Mouse (Mus musculus) liver, embryonic 14.5 days (tissue): ENCODE results near the gene Heatr6. TPM values are rescaled to one million over a fixed set of nuclear protein-coding genes. Genes with fewer than 3 reads are reported as not detected.

Source experiments
- ATAC-seq: fragments of 200-750 bp; cut with Nextera tagmentation; 2 replicates; pipeline ENCODE4 v1.8.0; 2017; ENCODE audit warnings: moderate number of reproducible peaks, mild to moderate bottlenecking, moderate library complexity; ENCODE audit not compliant: insufficient read depth
- DNase-seq, 3 experiments: peaks; one replicate each; pipeline ENCODE4 v3.0.0-alpha.2; 2012 to 2013; ENCODE audit warnings: low read depth in 3 of 3, low spot score in 3 of 3
- H3K27ac ChIP-seq: fragments of 300-500 bp; sonication (generic); 2 replicates; pipeline ENCODE4 v1.5.1; 2014; ENCODE audit warnings: moderate library complexity, mild to moderate bottlenecking, control low read depth, inconsistent platforms
- H3K27me3 ChIP-seq: fragments of 300-500 bp; sonication (generic); 2 replicates; pipeline ENCODE4 v1.6.1; 2014; ENCODE audit warnings: mild to moderate bottlenecking, low read length, moderate library complexity; ENCODE audit not compliant: control insufficient read depth, insufficient read depth
- H3K36me3 ChIP-seq: fragments of 300-500 bp; sonication (generic); replicated peaks from 2 replicates; pipeline ENCODE4 v1.6.1; 2014; ENCODE audit warnings: low read depth; ENCODE audit not compliant: control insufficient read depth, insufficient read depth
- H3K4me1 ChIP-seq, 2 experiments: fragments of 200-500 bp in 1 of 2; fragments of 300-500 bp in 1 of 2; sonication (generic) in 1 of 2; replicated peaks; 2 replicates each; pipeline ENCODE4 v1.6.1; 2012 to 2014; ENCODE audit warnings: antibody characterized with exemption in 1 of 2, inconsistent platforms in 1 of 2, low read length in 1 of 2; ENCODE audit not compliant: control insufficient read depth in 2 of 2, insufficient read depth in 2 of 2
- H3K4me2 ChIP-seq: fragments of 300-500 bp; sonication (generic); 2 replicates; pipeline ENCODE4 v1.6.1; 2014; ENCODE audit warnings: low read depth, mild to moderate bottlenecking, control low read depth, moderate library complexity
- H3K4me3 ChIP-seq, 2 experiments: fragments of 200-500 bp in 1 of 2; fragments of 300-500 bp in 1 of 2; sonication (generic) in 1 of 2; 2 replicates each; pipeline ENCODE4 v1.5.1; 2012 to 2014; ENCODE audit warnings: low read depth in 2 of 2, low read length in 2 of 2, mild to moderate bottlenecking in 2 of 2, control low read depth in 1 of 2, inconsistent platforms in 1 of 2, moderate library complexity in 1 of 2; ENCODE audit not compliant: insufficient read depth in 1 of 2
- H3K9ac ChIP-seq: fragments of 300-500 bp; sonication (generic); replicated peaks from 2 replicates; pipeline ENCODE4 v1.6.1; 2014; ENCODE audit warnings: mild to moderate bottlenecking, control low read depth, moderate library complexity
- H3K9me3 ChIP-seq: fragments of 300-500 bp; sonication (generic); 2 replicates; pipeline ENCODE4 v1.6.1; 2016; ENCODE audit warnings: low read length, mixed read lengths; ENCODE audit not compliant: control insufficient read depth
- CTCF ChIP-seq: IDR thresholded peaks from 2 replicates; pipeline ENCODE4 v1.5.1; 2016; ENCODE audit warnings: antibody characterized with exemption, low read depth, control low read depth
- EP300 ChIP-seq: IDR thresholded peaks from 2 replicates; pipeline ENCODE4 v1.6.1; 2016; ENCODE audit warnings: antibody characterized with exemption, low read depth
- WGBS: fragments of 180-500 bp; shearing (Covaris S2); extraction: QIAGEN DNeasy Blood & Tissue Kit; methylation state at CpG from one replicate; pipeline ENCODE4 v1.1.7; 2014; ENCODE audit not compliant: insufficient replicate concordance; 5-methylcytosine and 5-hydroxymethylcytosine counted together
- polyA plus RNA-seq, 2 experiments: library from polyadenylated mRNA; depleted of rRNA in 1 of 2; stranded (reverse) in 1 of 2; unstranded in 1 of 2; fragments of >200 nt; fragmentation: Nextera tagmentation in 1 of 2; extraction: Ambion mirVana in 1 of 2; gene quantifications; 2 replicates each; pipeline versions ENCODE4 v1.2.1 to v1.2.3; 2012 to 2014

The Heatr6 gene
- polyA plus RNA-seq, 2 experiments: 3.8 to 5.6 TPM

GRCm38 (mm10) chr11:83740443-83740991 is 13.0 kb upstream of the Heatr6 start:
- Histone ChIP-seq H3K4me2 (no peak overlapping the region), H3K9ac (no peak overlapping the region), H3K4me1 (peaks cover 0 to 3% of the 10 kb centered on the region in 2 experiments; a peak in 2 of 4 replicates), H3K27ac (no peak overlapping the region), H3K36me3 (no peaks in the 10 kb centered on the region), H3K4me3 (no peak overlapping the region), H3K9me3 (no peaks in the 10 kb centered on the region), H3K27me3 (no peaks in the 10 kb centered on the region)
- WGBS: 51% methylated on average over 4 of the region's 4 CpGs
- TF ChIP-seq EP300 (no peak), CTCF (no peak)
- DNase-seq: no peak
- ATAC-seq: no peak

GRCm38 (mm10) chr11:83741841-83742240 is 11.7 kb upstream of the Heatr6 start:
- Histone ChIP-seq H3K4me1 (peaks cover 0 to 3% of the 10 kb centered on the region in 2 experiments; a peak in 2 of 4 replicates), H3K27ac (no peak overlapping the region), H3K9me3 (no peaks in the 10 kb centered on the region), H3K4me3 (no peak overlapping the region), H3K27me3 (no peaks in the 10 kb centered on the region), H3K9ac (no peak overlapping the region), H3K36me3 (no peaks in the 10 kb centered on the region), H3K4me2 (no peak overlapping the region)
- DNase-seq (peak in 1 of 3 experiments; percentile 5), ATAC-seq (peak; percentile 31; the same call in 1 of the 2 replicates)
- TF ChIP-seq EP300 (no peak), CTCF (no peak)
- 48% methylated on average over 5 of the region's 5 CpGs for WGBS

GRCm38 (mm10) chr11:83742731-83743355 is 10.7 kb upstream of the Heatr6 start:
- no peaks in the 10 kb centered on the region for H3K9me3 ChIP-seq
- ATAC-seq (no peak), DNase-seq (no peak)
- H3K9ac ChIP-seq: no peak overlapping the region
- whole genome bisulfite sequencing: 61% methylated on average over 9 of the region's 9 CpGs
- H3K27me3 ChIP-seq: no peaks in the 10 kb centered on the region
- H3K27ac ChIP-seq: no peak overlapping the region
- H3K36me3 ChIP-seq: no peaks in the 10 kb centered on the region
- H3K4me1 ChIP-seq: peaks cover 0 to 3% of the 10 kb centered on the region in 2 experiments; a peak in 2 of 4 replicates
- no peak overlapping the region for H3K4me3 ChIP-seq
- TF ChIP-seq CTCF (no peak), EP300 (no peak)
- H3K4me2 ChIP-seq: no peak overlapping the region

GRCm38 (mm10) chr11:83743525-83743924 is 10.0 kb upstream of the Heatr6 start:
- H3K27me3 ChIP-seq: no peaks in the 10 kb centered on the region
- no peak overlapping the region for H3K9ac ChIP-seq
- DNase-seq: no peak
- WGBS: 50% methylated on average over 3 of the region's 3 CpGs
- H3K4me2 ChIP-seq: no peak overlapping the region
- H3K4me1 ChIP-seq: peaks cover 0 to 3% of the 10 kb centered on the region in 2 experiments; a peak in 2 of 4 replicates
- ATAC-seq: no peak
- H3K4me3 ChIP-seq: no peak overlapping the region
- no peak overlapping the region for H3K27ac ChIP-seq
- no peaks in the 10 kb centered on the region for H3K9me3 ChIP-seq
- no peak for TF ChIP-seq CTCF
- no peak for TF ChIP-seq EP300
- no peaks in the 10 kb centered on the region for H3K36me3 ChIP-seq

GRCm38 (mm10) chr11:83746152-83746551 is 7.3 kb upstream of the Heatr6 start:
- no peaks in the 10 kb centered on the region; the same call in 1 of the 2 replicates for H3K9me3 ChIP-seq
- peaks cover 0 to 3% of the 10 kb centered on the region in 2 experiments; a peak in 2 of 4 replicates for H3K4me1 ChIP-seq
- H3K36me3 ChIP-seq: no peaks in the 10 kb centered on the region
- H3K27me3 ChIP-seq: no peaks in the 10 kb centered on the region
- H3K9ac ChIP-seq: no peak overlapping the region
- 47% methylated on average over 4 of the region's 4 CpGs for WGBS
- TF ChIP-seq EP300 (no peak), CTCF (no peak)
- H3K4me3 ChIP-seq: no peak overlapping the region
- no peak for DNase-seq
- ATAC-seq: no peak
- no peak overlapping the region for H3K27ac ChIP-seq
- H3K4me2 ChIP-seq: no peak overlapping the region
